Mouse (Mus musculus) B cell, adult 67 days (primary cell): Measurements from ENCODE around the gene Olfr654. TPM values are rescaled to one million over a fixed set of nuclear protein-coding genes. Genes with fewer than 3 reads are reported as not detected.

Experiments used
- total RNA-seq, 2 experiments: library from RNA; stranded (reverse); gene quantifications; 4 replicates each; pipeline ENCODE4 v1.2.4; 2023

Gene Olfr654
- total RNA-seq = not detected

GRCm38 (mm10) chr7:104586725-104587124, at the start of gene Olfr654:
TSS of gene Olfr654 (plus strand) at chr7:104587025.

GRCm38 (mm10) chr7:104549833-104550232, 37.0 kb upstream of the Olfr654 start, which contains the start of gene Olfr651:
TSS of gene Olfr651 (plus strand) at chr7:104550133.

GRCm38 (mm10) chr7:104560601-104561000, 26.2 kb upstream of the Olfr654 start, which contains the start of gene Olfr652:
TSS of gene Olfr652 (plus strand) at chr7:104560901.

GRCm38 (mm10) chr7:104577014-104577413, 9.8 kb upstream of the Olfr654 start, which contains the start of gene Olfr653:
TSS of gene Olfr653 (plus strand) at chr7:104577314.

GRCm38 (mm10) chr7:104601679-104602078, 14.9 kb downstream of the Olfr654 start, which contains the start of gene Olfr655:
TSS of gene Olfr655 (minus strand) at chr7:104601779.

GRCm38 (mm10) chr7:104613655-104614054, 26.8 kb downstream of the Olfr654 start, which contains the start of gene Olfr656:
TSS of gene Olfr656 (plus strand) at chr7:104613955.

GRCm38 (mm10) chr7:104624494-104624893, 37.7 kb downstream of the Olfr654 start, which contains the start of gene Olfr657:
TSS of gene Olfr657 (plus strand) at chr7:104624794.

Other genes with a start within 250 kb of the Olfr654 start
- gene Trim12c, start 233.7 kb upstream of the Olfr654 start, total RNA-seq = 10 to 100 TPM; 52.0 to 65.2 TPM
- gene Trim30b, start 217.1 kb upstream of the Olfr654 start, total RNA-seq = 10 to 100 TPM; 27.6 to 36.8 TPM
- 1 to 10 TPM; 4.2 to 7.4 TPM for gene Trim30c, start 186.2 kb upstream of the Olfr654 start, total RNA-seq
- 100 to 1,000 TPM in 1 of 2 experiments, 10 to 100 TPM in 1; 79.4 to 109 TPM for gene Trim30a, start 121.8 kb upstream of the Olfr654 start, total RNA-seq
- gene Trim30d, start 79.2 kb upstream of the Olfr654 start, total RNA-seq = 10 to 100 TPM; 16.1 to 30.2 TPM
- gene Olfr651, start 36.9 kb upstream of the Olfr654 start, total RNA-seq = not detected
- not detected for gene Olfr652, start 26.1 kb upstream of the Olfr654 start, total RNA-seq
- gene Olfr653, start 9.7 kb upstream of the Olfr654 start, total RNA-seq = not detected
- gene Olfr655, start 14.8 kb downstream of the Olfr654 start, total RNA-seq = not detected
- gene Olfr656, start 26.9 kb downstream of the Olfr654 start, total RNA-seq = under 1 TPM; 0.12 TPM
- not detected for gene Olfr657, start 37.8 kb downstream of the Olfr654 start, total RNA-seq
- not detected for gene Olfr658, start 60.3 kb downstream of the Olfr654 start, total RNA-seq
- not detected for gene Olfr659, start 79.7 kb downstream of the Olfr654 start, total RNA-seq
- not detected for gene Olfr661, start 99.5 kb downstream of the Olfr654 start, total RNA-seq
- not detected for gene Usp17le, start 190.4 kb downstream of the Olfr654 start, total RNA-seq